Mouse (Mus musculus): ENCODE data around the gene Acsm3. TPM values are rescaled to one million over a fixed set of nuclear protein-coding genes. Genes with fewer than 3 reads are reported as not detected.

Acsm3 gene
- polyA plus RNA-seq, 1 experiment = not detected

GRCm38 (mm10) chr7:119744321-119744720 is 16.4 kb upstream of the Acsm3 start:
- no peak overlapping the region for H3K27ac ChIP-seq (ENCODE audit: insufficient read depth, low read length)
- peaks cover 3% of the 10 kb centered on the region; the same call in 1 of the 2 replicates for H3K27me3 ChIP-seq (ENCODE audit: control insufficient read depth, insufficient read depth, low read length)
- no peaks in the 10 kb centered on the region for H3K36me3 ChIP-seq (ENCODE audit: control insufficient read depth, insufficient read depth, low read length)
- no peak overlapping the region for H3K4me3 ChIP-seq (ENCODE audit: extremely low read depth, insufficient read depth, insufficient read length)
- peaks cover 2% of the 10 kb centered on the region; the same call in 1 of the 2 replicates for H3K4me1 ChIP-seq (ENCODE audit: control insufficient read depth, insufficient read depth, insufficient read length)
- no peak for DNase-seq (ENCODE audit: low read depth in 1 of 2, low spot score in 2 of 2)
- WGBS = 9% methylated on average over 34 of the region's 34 CpGs
- TF ChIP-seq POLR2A (IDR thresholded peaks at IDR 0.05; ENCODE audit: low read depth, low read length) (no peak), CTCF (IDR thresholded peaks at IDR 0.05; ENCODE audit: extremely low read depth, insufficient read depth, insufficient read length, insufficient replicate concordance) (no peak)

- WGBS = 91% methylated on average over 1 of the region's 1 CpGs
- H3K27me3 ChIP-seq (ENCODE audit: control insufficient read depth, insufficient read depth, low read length) = peaks cover 3% of the 10 kb centered on the region; the same call in 1 of the 2 replicates
- H3K4me3 ChIP-seq (ENCODE audit: extremely low read depth, insufficient read depth, insufficient read length) = no peak overlapping the region
- H3K4me1 ChIP-seq (ENCODE audit: control insufficient read depth, insufficient read depth, insufficient read length) = peaks cover 2% of the 10 kb centered on the region; the same call in 1 of the 2 replicates
- no peak overlapping the region for H3K27ac ChIP-seq (ENCODE audit: insufficient read depth, low read length)
- DNase-seq (ENCODE audit: low read depth in 1 of 2, low spot score in 2 of 2) = no peak
- no peak for TF ChIP-seq POLR2A (IDR thresholded peaks at IDR 0.05; ENCODE audit: low read depth, low read length)
- no peak for TF ChIP-seq CTCF (IDR thresholded peaks at IDR 0.05; ENCODE audit: extremely low read depth, insufficient read depth, insufficient read length, insufficient replicate concordance)
- H3K36me3 ChIP-seq (ENCODE audit: control insufficient read depth, insufficient read depth, low read length) = no peaks in the 10 kb centered on the region
Measured at GRCm38 (mm10) chr7:119745869-119746268, 14.9 kb upstream of the Acsm3 start.

GRCm38 (mm10) chr7:119748761-119749160 is 12.0 kb upstream of the Acsm3 start:
- Histone ChIP-seq H3K36me3 (ENCODE audit: control insufficient read depth, insufficient read depth, low read length) (no peaks in the 10 kb centered on the region), H3K4me1 (ENCODE audit: control insufficient read depth, insufficient read depth, insufficient read length) (peaks cover 2% of the 10 kb centered on the region; the same call in 1 of the 2 replicates), H3K27me3 (ENCODE audit: control insufficient read depth, insufficient read depth, low read length) (peaks cover 3% of the 10 kb centered on the region; the same call in 1 of the 2 replicates), H3K4me3 (ENCODE audit: extremely low read depth, insufficient read depth, insufficient read length) (no peak overlapping the region), H3K27ac (ENCODE audit: insufficient read depth, low read length) (no peak overlapping the region)
- TF ChIP-seq POLR2A (IDR thresholded peaks at IDR 0.05; ENCODE audit: low read depth, low read length) (no peak), CTCF (IDR thresholded peaks at IDR 0.05; ENCODE audit: extremely low read depth, insufficient read depth, insufficient read length, insufficient replicate concordance) (no peak)
- 88% methylated on average over 2 of the region's 2 CpGs for WGBS
- no peak for DNase-seq (ENCODE audit: low read depth in 1 of 2, low spot score in 2 of 2)

DNA sequence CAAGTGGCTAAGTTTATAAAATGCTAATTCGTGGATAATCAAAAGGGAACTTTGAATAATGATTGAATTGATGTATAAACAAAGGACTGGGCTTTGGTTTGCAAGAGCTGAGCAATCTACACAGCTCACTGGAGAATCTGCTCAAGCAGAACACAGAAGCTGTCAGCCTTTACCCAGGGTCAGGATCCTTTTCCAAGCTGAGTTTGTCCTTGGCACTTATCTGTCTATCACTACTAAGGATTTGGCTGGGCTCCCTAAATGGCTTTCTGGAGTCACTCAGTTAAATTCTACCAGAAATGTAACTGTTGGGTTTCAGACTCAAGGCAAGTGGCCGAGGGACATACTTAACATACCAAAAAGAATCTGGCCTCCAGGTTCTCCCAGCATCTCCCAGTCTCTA is 10.8 kb upstream of the Acsm3 start:
- H3K36me3 ChIP-seq (ENCODE audit: control insufficient read depth, insufficient read depth, low read length) = no peaks in the 10 kb centered on the region
- no peaks in the 10 kb centered on the region; the same call in 1 of the 2 replicates for H3K27me3 ChIP-seq (ENCODE audit: control insufficient read depth, insufficient read depth, low read length)
- H3K27ac ChIP-seq (ENCODE audit: insufficient read depth, low read length) = no peak overlapping the region
- 60% methylated on average over 2 of the region's 2 CpGs for WGBS
- no peaks in the 10 kb centered on the region for H3K4me1 ChIP-seq (ENCODE audit: control insufficient read depth, insufficient read depth, insufficient read length)
- no peak for DNase-seq (ENCODE audit: low read depth in 1 of 2, low spot score in 2 of 2)
- TF ChIP-seq CTCF (IDR thresholded peaks at IDR 0.05; ENCODE audit: extremely low read depth, insufficient read depth, insufficient read length, insufficient replicate concordance) (no peak), POLR2A (IDR thresholded peaks at IDR 0.05; ENCODE audit: low read depth, low read length) (no peak)
- no peak overlapping the region for H3K4me3 ChIP-seq (ENCODE audit: extremely low read depth, insufficient read depth, insufficient read length)

- Histone ChIP-seq H3K27ac (ENCODE audit: insufficient read depth, low read length) (no peak overlapping the region), H3K27me3 (ENCODE audit: control insufficient read depth, insufficient read depth, low read length) (no peaks in the 10 kb centered on the region), H3K4me3 (ENCODE audit: extremely low read depth, insufficient read depth, insufficient read length) (no peak overlapping the region), H3K4me1 (ENCODE audit: control insufficient read depth, insufficient read depth, insufficient read length) (no peaks in the 10 kb centered on the region), H3K36me3 (ENCODE audit: control insufficient read depth, insufficient read depth, low read length) (no peaks in the 10 kb centered on the region)
- WGBS = 83% methylated on average over 1 of the region's 1 CpGs
- no peak for DNase-seq (ENCODE audit: low read depth in 1 of 2, low spot score in 2 of 2)
- TF ChIP-seq POLR2A (IDR thresholded peaks at IDR 0.05; ENCODE audit: low read depth, low read length) (no peak), CTCF (IDR thresholded peaks at IDR 0.05; ENCODE audit: extremely low read depth, insufficient read depth, insufficient read length, insufficient replicate concordance) (no peak)
Measured at GRCm38 (mm10) chr7:119753696-119754095, 7.0 kb upstream of the Acsm3 start.

DNA sequence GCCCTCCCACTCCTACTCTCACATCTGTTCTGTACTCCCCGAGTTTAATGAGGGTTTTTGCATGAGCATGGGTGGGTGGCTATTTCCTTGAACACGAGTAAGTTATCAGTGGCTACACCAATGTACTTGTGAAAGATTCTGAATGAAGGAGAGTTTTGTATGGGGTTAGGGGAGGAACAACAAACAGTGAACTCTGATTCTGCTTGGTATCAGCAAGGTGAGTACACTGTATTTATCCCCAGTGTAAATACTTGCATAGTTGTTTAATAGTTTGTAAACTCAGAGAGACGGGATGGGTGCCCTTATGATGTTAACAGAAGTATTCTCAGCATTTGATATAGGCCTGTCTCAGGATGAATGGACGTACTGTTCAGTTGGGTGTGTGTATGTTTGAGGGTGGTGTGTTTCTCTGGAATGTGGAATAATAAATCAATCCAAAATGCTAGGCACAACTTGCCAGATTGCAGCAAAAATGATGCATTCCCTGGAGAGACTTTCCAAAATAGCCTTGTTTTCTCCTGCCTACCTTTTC is 1.5 kb downstream of the Acsm3 start:
- no peak for DNase-seq (ENCODE audit: low read depth in 1 of 2, low spot score in 2 of 2)
- Histone ChIP-seq H3K4me1 (ENCODE audit: control insufficient read depth, insufficient read depth, insufficient read length) (no peaks in the 10 kb centered on the region), H3K27me3 (ENCODE audit: control insufficient read depth, insufficient read depth, low read length) (no peaks in the 10 kb centered on the region), H3K36me3 (ENCODE audit: control insufficient read depth, insufficient read depth, low read length) (no peaks in the 10 kb centered on the region), H3K4me3 (ENCODE audit: extremely low read depth, insufficient read depth, insufficient read length) (no peak overlapping the region), H3K27ac (ENCODE audit: insufficient read depth, low read length) (no peak overlapping the region)
- TF ChIP-seq POLR2A (IDR thresholded peaks at IDR 0.05; ENCODE audit: low read depth, low read length) (no peak), CTCF (IDR thresholded peaks at IDR 0.05; ENCODE audit: extremely low read depth, insufficient read depth, insufficient read length, insufficient replicate concordance) (no peak)
- 67% methylated on average over 4 of the region's 4 CpGs for WGBS

DNA sequence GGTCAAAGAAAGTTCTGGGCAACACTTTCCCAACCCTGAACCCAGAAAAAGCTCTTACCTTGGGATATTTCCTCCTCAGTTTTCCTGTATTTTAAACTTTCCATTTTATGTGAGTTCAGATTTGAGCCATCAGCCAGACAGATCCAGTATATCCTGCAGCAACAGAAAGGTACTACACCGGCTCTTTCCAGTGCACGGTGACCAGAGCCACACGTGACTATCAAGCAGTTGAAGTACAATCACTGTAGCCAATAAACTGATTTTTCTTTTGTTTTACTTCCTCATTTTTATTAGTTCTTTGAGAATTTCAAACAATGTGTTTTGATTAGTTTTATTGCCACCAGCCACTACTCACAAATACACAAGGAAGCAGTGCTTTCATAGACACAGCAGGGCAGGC is 3.7 kb downstream of the Acsm3 start:
- H3K27ac ChIP-seq (ENCODE audit: insufficient read depth, low read length) = no peak overlapping the region
- no peaks in the 10 kb centered on the region for H3K4me1 ChIP-seq (ENCODE audit: control insufficient read depth, insufficient read depth, insufficient read length)
- no peak for DNase-seq (ENCODE audit: low read depth in 1 of 2, low spot score in 2 of 2)
- no peak for TF ChIP-seq POLR2A (IDR thresholded peaks at IDR 0.05; ENCODE audit: low read depth, low read length)
- no peak for TF ChIP-seq CTCF (IDR thresholded peaks at IDR 0.05; ENCODE audit: extremely low read depth, insufficient read depth, insufficient read length, insufficient replicate concordance)
- H3K4me3 ChIP-seq (ENCODE audit: extremely low read depth, insufficient read depth, insufficient read length) = no peak overlapping the region
- no peaks in the 10 kb centered on the region for H3K36me3 ChIP-seq (ENCODE audit: control insufficient read depth, insufficient read depth, low read length)
- no peaks in the 10 kb centered on the region for H3K27me3 ChIP-seq (ENCODE audit: control insufficient read depth, insufficient read depth, low read length)
- 69% methylated on average over 3 of the region's 3 CpGs for WGBS

Measured in spleen, adult 2 months (tissue).